Mouse (Mus musculus): ENCODE results near the gene Cfap126. TPM values are rescaled to one million over a fixed set of nuclear protein-coding genes. Genes with fewer than 3 reads are reported as not detected.

Gene Cfap126
- polyA plus RNA-seq, 1 experiment from 2014 or later, result 9.8 TPM

- WGBS, result under 1% methylated on average over 34 of the region's 34 CpGs
Observed at GRCm38 (mm10) chr1:171149974-171150760, 36.4 kb downstream of the Cfap126 start, which contains the start of the genes Sdhc and Mpz. Gene Sdhc, minus strand, starts transcription at chr1:171150603. Gene Mpz, plus strand, starts transcription at chr1:171150711.

GRCm38 (mm10) chr1:171150838-171151391 lies 37.2 kb downstream of the Cfap126 start:
- peaks cover 11% of the 10 kb centered on the region for H3K4me1 ChIP-seq
- H3K27me3 ChIP-seq, result peaks cover 11% of the 10 kb centered on the region
- peak; percentile 49 for ATAC-seq (ENCODE audit: low FRiP score)
- no peaks in the 10 kb centered on the region for H3K9me3 ChIP-seq (replicated peaks)
- 6% methylated on average over 18 of the region's 18 CpGs for WGBS
- H3K4me2 ChIP-seq (replicated peaks), result peak overlapping the region; percentile 62
- H3K4me3 ChIP-seq, result peak overlapping the region; percentile 74
- peak overlapping the region; percentile 49 for H3K27ac ChIP-seq
- H3K9ac ChIP-seq, result peak overlapping the region; percentile 64
- peaks cover 2% of the 10 kb centered on the region; the same call in 1 of the 2 replicates for H3K36me3 ChIP-seq

More at GRCm38 (mm10) chr1:171149974-171150760, 36.4 kb downstream of the Cfap126 start, which contains the start of the genes Sdhc and Mpz:
- peaks cover 11% of the 10 kb centered on the region for H3K4me1 ChIP-seq
- H3K27me3 ChIP-seq, result peaks cover 5% of the 10 kb centered on the region
- peak within 1 kb of the TSS; percentile 62 for H3K4me2 ChIP-seq (replicated peaks)
- H3K9me3 ChIP-seq (replicated peaks), result no peaks in the 10 kb centered on the region
- peak within 1 kb of the TSS; percentile 87 for H3K9ac ChIP-seq
- H3K36me3 ChIP-seq, result peaks cover 8% of the 10 kb centered on the region
- ATAC-seq (ENCODE audit: low FRiP score), result peak; percentile 97
- H3K27ac ChIP-seq, result peak within 1 kb of the TSS; percentile 64
- peak within 1 kb of the TSS; percentile 74 for H3K4me3 ChIP-seq

GRCm38 (mm10) chr1:171151966-171152365 lies 38.2 kb downstream of the Cfap126 start:
- Histone ChIP-seq H3K4me1 (peaks cover 11% of the 10 kb centered on the region), H3K9ac (no peak overlapping the region), H3K4me3 (no peak overlapping the region), H3K27ac (no peak overlapping the region), H3K4me2 (replicated peaks) (no peak overlapping the region), H3K27me3 (peaks cover 16% of the 10 kb centered on the region), H3K36me3 (no peaks in the 10 kb centered on the region), H3K9me3 (replicated peaks) (no peaks in the 10 kb centered on the region)
- 83% methylated on average over 4 of the region's 4 CpGs for WGBS
- ATAC-seq (ENCODE audit: low FRiP score), result no peak

- H3K4me2 ChIP-seq (replicated peaks), result no peak overlapping the region
- no peak for ATAC-seq (ENCODE audit: low FRiP score)
Observed at GRCm38 (mm10) chr1:171156644-171157043, 42.9 kb downstream of the Cfap126 start.

GRCm38 (mm10) chr1:171157965-171158364 lies 44.2 kb downstream of the Cfap126 start:
- Histone ChIP-seq H3K4me2 (replicated peaks) (no peak overlapping the region), H3K4me3 (no peak overlapping the region), H3K4me1 (peaks cover 10% of the 10 kb centered on the region; the same call in 1 of the 2 replicates), H3K9me3 (replicated peaks) (no peaks in the 10 kb centered on the region), H3K36me3 (no peaks in the 10 kb centered on the region), H3K9ac (no peak overlapping the region), H3K27me3 (peaks cover 49% of the 10 kb centered on the region), H3K27ac (no peak overlapping the region)
- no peak for ATAC-seq (ENCODE audit: low FRiP score)

More at GRCm38 (mm10) chr1:171156644-171157043, 42.9 kb downstream of the Cfap126 start:
- peaks cover 51% of the 10 kb centered on the region for H3K27me3 ChIP-seq
- no peak overlapping the region for H3K4me3 ChIP-seq
- WGBS, result 74% methylated on average over 3 of the region's 3 CpGs
- H3K9me3 ChIP-seq (replicated peaks), result no peaks in the 10 kb centered on the region
- peaks cover 10% of the 10 kb centered on the region; the same call in 1 of the 2 replicates for H3K4me1 ChIP-seq
- H3K36me3 ChIP-seq, result no peaks in the 10 kb centered on the region
- H3K9ac ChIP-seq, result no peak overlapping the region
- no peak overlapping the region for H3K27ac ChIP-seq

- no peak for ATAC-seq (ENCODE audit: low FRiP score)
- Histone ChIP-seq H3K27ac (no peak overlapping the region), H3K27me3 (peaks cover 49% of the 10 kb centered on the region), H3K9me3 (replicated peaks) (no peaks in the 10 kb centered on the region), H3K4me1 (peaks cover 10% of the 10 kb centered on the region; the same call in 1 of the 2 replicates), H3K4me2 (replicated peaks) (peak overlapping the region; percentile 45), H3K9ac (no peak overlapping the region), H3K36me3 (no peaks in the 10 kb centered on the region), H3K4me3 (peak overlapping the region; percentile 12; the same call in 1 of the 2 replicates)
- 4% methylated on average over 15 of the region's 15 CpGs for WGBS
Observed at GRCm38 (mm10) chr1:171159485-171159975, 45.8 kb downstream of the Cfap126 start.

- Histone ChIP-seq H3K4me2 (replicated peaks) (no peak overlapping the region), H3K27me3 (peaks cover 34% of the 10 kb centered on the region), H3K9me3 (replicated peaks) (no peaks in the 10 kb centered on the region), H3K4me3 (no peak overlapping the region), H3K27ac (no peak overlapping the region), H3K4me1 (peaks cover 10% of the 10 kb centered on the region; the same call in 1 of the 2 replicates), H3K9ac (no peak overlapping the region), H3K36me3 (no peaks in the 10 kb centered on the region)
- no peak for ATAC-seq (ENCODE audit: low FRiP score)
- WGBS, result 86% methylated on average over 3 of the region's 3 CpGs
Observed at GRCm38 (mm10) chr1:171162526-171162925, 48.8 kb downstream of the Cfap126 start.

GRCm38 (mm10) chr1:171164258-171164657 lies 50.5 kb downstream of the Cfap126 start:
- Histone ChIP-seq H3K27ac (no peak overlapping the region), H3K9me3 (replicated peaks) (no peaks in the 10 kb centered on the region), H3K36me3 (no peaks in the 10 kb centered on the region), H3K4me2 (replicated peaks) (no peak overlapping the region), H3K9ac (no peak overlapping the region), H3K27me3 (peaks cover 20% of the 10 kb centered on the region), H3K4me3 (no peak overlapping the region), H3K4me1 (peaks cover 9% of the 10 kb centered on the region; the same call in 1 of the 2 replicates)
- ATAC-seq (ENCODE audit: low FRiP score), result no peak
- WGBS, result 29% methylated on average over 3 of the region's 3 CpGs

GRCm38 (mm10) chr1:171165629-171166345 lies 52.1 kb downstream of the Cfap126 start:
- H3K9ac ChIP-seq, result no peak overlapping the region
- 76% methylated on average over 5 of the region's 5 CpGs for WGBS
- ATAC-seq (ENCODE audit: low FRiP score), result no peak
- no peak overlapping the region for H3K27ac ChIP-seq
- no peaks in the 10 kb centered on the region for H3K9me3 ChIP-seq (replicated peaks)
- H3K4me3 ChIP-seq, result no peak overlapping the region
- H3K36me3 ChIP-seq, result no peaks in the 10 kb centered on the region
- no peaks in the 10 kb centered on the region for H3K4me1 ChIP-seq
- H3K27me3 ChIP-seq, result peaks cover 5% of the 10 kb centered on the region
- no peak overlapping the region for H3K4me2 ChIP-seq (replicated peaks)

- Histone ChIP-seq H3K9ac (no peak overlapping the region), H3K4me3 (no peak overlapping the region), H3K27me3 (no peaks in the 10 kb centered on the region), H3K27ac (no peak overlapping the region), H3K4me1 (no peaks in the 10 kb centered on the region), H3K4me2 (replicated peaks) (no peak overlapping the region), H3K9me3 (replicated peaks) (no peaks in the 10 kb centered on the region), H3K36me3 (no peaks in the 10 kb centered on the region)
- no peak for ATAC-seq (ENCODE audit: low FRiP score)
- 91% methylated on average over 12 of the region's 12 CpGs for WGBS
Observed at GRCm38 (mm10) chr1:171168906-171169305, 55.2 kb downstream of the Cfap126 start.

- no peak overlapping the region for H3K4me3 ChIP-seq
- H3K27ac ChIP-seq, result no peak overlapping the region
- no peak for ATAC-seq (ENCODE audit: low FRiP score)
- no peak overlapping the region for H3K4me2 ChIP-seq (replicated peaks)
- 74% methylated on average over 3 of the region's 3 CpGs for WGBS
- H3K9me3 ChIP-seq (replicated peaks), result no peaks in the 10 kb centered on the region
- H3K36me3 ChIP-seq, result no peaks in the 10 kb centered on the region
- no peak overlapping the region for H3K9ac ChIP-seq
- H3K4me1 ChIP-seq, result no peaks in the 10 kb centered on the region
- H3K27me3 ChIP-seq, result no peaks in the 10 kb centered on the region
Observed at GRCm38 (mm10) chr1:171169913-171170312, 56.2 kb downstream of the Cfap126 start.

- WGBS, result 67% methylated on average over 3 of the region's 3 CpGs
- H3K36me3 ChIP-seq, result no peaks in the 10 kb centered on the region
- no peak overlapping the region for H3K27ac ChIP-seq
- no peak overlapping the region for H3K9ac ChIP-seq
- ATAC-seq (ENCODE audit: low FRiP score), result no peak
- no peak overlapping the region for H3K4me2 ChIP-seq (replicated peaks)
- no peak overlapping the region for H3K4me3 ChIP-seq
- H3K9me3 ChIP-seq (replicated peaks), result no peaks in the 10 kb centered on the region
- no peaks in the 10 kb centered on the region for H3K27me3 ChIP-seq
- no peaks in the 10 kb centered on the region for H3K4me1 ChIP-seq
Observed at GRCm38 (mm10) chr1:171171138-171171537, 57.4 kb downstream of the Cfap126 start.
